18 mouse cellular contexts compared by ENCODE assay signal in genomic region chr17:79505565-79505964, GRCm38 (mm10).
DNase-seq lines count a peak whose midpoint lies in the region; ATAC-seq and TF ChIP-seq lines count a peak whose summit lies in the region.
"Had no signal": no experiment of that assay in that cellular context is flagged by ENCODE, and none has a peak within 500 bp of the region (broad histone marks: within the 10 kb centered on the region; RNA-seq: fewer than 3 reads in every experiment).

No protein-coding gene starts in this region.

- DNase-seq in heart, embryonic 10.5 days (ENCODE audit: low spot score) = peak; percentile 16
- no peak for DNase-seq in heart, adult 2 months
- peak; percentile 27 for DNase-seq in lung, postnatal 14 days
- DNase-seq in lung, postnatal 10 days = no peak
- peak; percentile 29 for DNase-seq in lung, postnatal 25 days (ENCODE audit: low spot score)
- DNase-seq in right cerebral cortex, postnatal 10 days (ENCODE audit: low spot score in 2 of 2) = no peak
- DNase-seq: adrenal gland, postnatal 36 days; cerebellum, adult 2 months; cerebellum, postnatal 10 days; gastrocnemius, postnatal 10 days; heart, postnatal 14 days had no signal

- H3K9me3 ChIP-seq in heart, embryonic 10.5 days = no peaks in the 10 kb centered on the region
- no peaks in the 10 kb centered on the region for H3K9me3 ChIP-seq in forebrain, embryonic 15.5 days
- H3K9me3 ChIP-seq: embryonic facial prominence, embryonic 10.5 days; heart, embryonic 15.5 days; hindbrain, embryonic 13.5 days had no signal

- no peak overlapping the region for H3K9ac ChIP-seq in heart, adult 2 months (ENCODE audit: low read depth, low read length)
- H3K9ac ChIP-seq in forebrain, embryonic 15.5 days (replicated peaks) = no peak overlapping the region
- H3K9ac ChIP-seq: heart, embryonic 15.5 days; hindbrain, embryonic 13.5 days had no signal

- H3K79me2 ChIP-seq in heart, adult 2 months (replicated peaks; ENCODE audit: control insufficient read depth, insufficient read depth, low read length) = no peaks in the 10 kb centered on the region

- no peaks in the 10 kb centered on the region for H3K27me3 ChIP-seq in heart, embryonic 10.5 days (ENCODE audit: insufficient read depth, poor library complexity, severe bottlenecking)
- no peaks in the 10 kb centered on the region for H3K27me3 ChIP-seq in heart, adult 2 months (ENCODE audit: control insufficient read depth, insufficient read depth, low read length)
- H3K27me3 ChIP-seq in forebrain, embryonic 15.5 days = no peaks in the 10 kb centered on the region
- H3K27me3 ChIP-seq: heart, embryonic 15.5 days; hindbrain, embryonic 13.5 days had no signal

- H3K27ac ChIP-seq in heart, embryonic 10.5 days = no peak overlapping the region
- H3K27ac ChIP-seq in heart, adult 2 months = no peak overlapping the region
- no peak overlapping the region for H3K27ac ChIP-seq in forebrain, embryonic 15.5 days (replicated peaks)
- H3K27ac ChIP-seq: embryonic facial prominence, embryonic 10.5 days; heart, embryonic 15.5 days; hindbrain, embryonic 13.5 days; hindbrain, postnatal 0 days had no signal

- peaks cover 16% of the 10 kb centered on the region for H3K4me1 ChIP-seq in heart, embryonic 10.5 days
- peaks cover 2% of the 10 kb centered on the region; the same call in 1 of the 2 replicates for H3K4me1 ChIP-seq in heart, adult 2 months (ENCODE audit: control insufficient read depth, insufficient read depth, low read length)
- peaks cover 10% of the 10 kb centered on the region; the same call in 1 of the 2 replicates for H3K4me1 ChIP-seq in forebrain, embryonic 15.5 days
- H3K4me1 ChIP-seq: hindbrain, embryonic 13.5 days had no signal

- no peaks in the 10 kb centered on the region for H3K36me3 ChIP-seq in heart, embryonic 10.5 days
- H3K36me3 ChIP-seq in heart, adult 2 months (ENCODE audit: control insufficient read depth, insufficient read depth, low read length) = no peaks in the 10 kb centered on the region
- no peaks in the 10 kb centered on the region for H3K36me3 ChIP-seq in forebrain, embryonic 15.5 days
- H3K36me3 ChIP-seq: embryonic facial prominence, embryonic 10.5 days; heart, embryonic 15.5 days; hindbrain, embryonic 13.5 days had no signal

- WGBS in heart, embryonic 10.5 days = 97% methylated on average over 1 of the region's 1 CpGs
- WGBS in heart, adult 2 months = 96% methylated on average over 1 of the region's 1 CpGs
- 100% methylated on average over 1 of the region's 1 CpGs for WGBS in forebrain, embryonic 15.5 days

- H3K4me3 ChIP-seq in heart, embryonic 10.5 days = no peak overlapping the region
- no peak overlapping the region for H3K4me3 ChIP-seq in heart, adult 2 months
- H3K4me3 ChIP-seq in forebrain, embryonic 15.5 days = no peak overlapping the region
- H3K4me3 ChIP-seq: embryonic facial prominence, embryonic 10.5 days; heart, embryonic 15.5 days; hindbrain, embryonic 13.5 days had no signal

- no peak for TF ChIP-seq POLR2A in heart, adult 2 months (IDR thresholded peaks at IDR 0.05; ENCODE audit: insufficient read depth, low read depth, low read length)

- no peak for TF ChIP-seq CTCF in heart, adult 2 months (IDR thresholded peaks at IDR 0.05)

- ATAC-seq in forebrain, embryonic 15.5 days (replicated peaks) = no peak
- ATAC-seq: forebrain, embryonic 16.5 days; hindbrain, postnatal 0 days had no signal

- H3K4me2 ChIP-seq in forebrain, embryonic 15.5 days (replicated peaks) = no peak overlapping the region
- H3K4me2 ChIP-seq: heart, embryonic 11.5 days; heart, embryonic 15.5 days; hindbrain, embryonic 13.5 days had no signal

- TF ChIP-seq EP300 in heart, adult 2 months (IDR thresholded peaks at IDR 0.05; ENCODE audit: insufficient read depth, low read depth, low read length) = no peak

- intact Hi-C loops in heart, adult 2 months (cut with DNase I) = no loop called here

Comparison
In these comparisons a context has a peak if more than half of its experiments do, and no peak if none do; other contexts are left out.
1. DNase-seq: peak in heart, embryonic 10.5 days (single experiment), lung, postnatal 14 days (single experiment) and lung, postnatal 25 days (single experiment); none in heart, adult 2 months (0 of 2), lung, postnatal 10 days (single experiment) and right cerebral cortex, postnatal 10 days (0 of 2).